Mouse (Mus musculus) heart, embryonic 13.5 days (tissue): ENCODE results near the gene Gpr107. TPM values are rescaled to one million over a fixed set of nuclear protein-coding genes. Genes with fewer than 3 reads are reported as not detected.
"Not testable (repeated sequence)": the region's sequence is repeated elsewhere in the genome, so short reads cannot be mapped to it uniquely, and the experiment has no call there.

Experiments used
- ATAC-seq: fragments of 200-750 bp; cut with Nextera tagmentation; 2 replicates; pipeline ENCODE4 v1.8.0; 2017; ENCODE audit warnings: moderate TSS enrichment; ENCODE audit not compliant: insufficient number of reproducible peaks, low FRiP score, low TSS enrichment; ENCODE audit errors: extremely low read depth
- H3K27ac ChIP-seq: fragments of 300-500 bp; sonication (generic); replicated peaks from 2 replicates; pipeline ENCODE4 v1.5.1; 2015; ENCODE audit warnings: moderate library complexity, mild to moderate bottlenecking, inconsistent platforms
- H3K27me3 ChIP-seq: fragments of 300-500 bp; sonication (generic); replicated peaks from 2 replicates; pipeline ENCODE4 v1.6.1; 2015; ENCODE audit warnings: mild to moderate bottlenecking, inconsistent platforms
- H3K36me3 ChIP-seq: fragments of 300-500 bp; sonication (generic); 2 replicates; pipeline ENCODE4 v1.6.1; 2015; ENCODE audit warnings: mild to moderate bottlenecking, inconsistent platforms
- H3K4me1 ChIP-seq: fragments of 300-500 bp; sonication (generic); 2 replicates; pipeline ENCODE4 v1.6.1; 2015; ENCODE audit warnings: inconsistent platforms
- H3K4me2 ChIP-seq: fragments of 300-500 bp; sonication (generic); 2 replicates; pipeline ENCODE4 v1.6.1; 2015; ENCODE audit warnings: inconsistent platforms, mild to moderate bottlenecking, moderate library complexity
- H3K4me3 ChIP-seq: fragments of 300-500 bp; sonication (generic); 2 replicates; pipeline ENCODE4 v1.5.1; 2015; ENCODE audit warnings: moderate library complexity, mild to moderate bottlenecking, inconsistent platforms
- H3K9ac ChIP-seq: fragments of 300-500 bp; sonication (generic); 2 replicates; pipeline ENCODE4 v1.6.1; 2015; ENCODE audit warnings: inconsistent platforms, mild to moderate bottlenecking, moderate library complexity
- H3K9me3 ChIP-seq: fragments of 300-500 bp; sonication (generic); 2 replicates; pipeline ENCODE4 v1.6.1; 2016; ENCODE audit warnings: inconsistent platforms
- WGBS: fragments of 180-500 bp; shearing (Covaris S2); methylation state at CpG from one replicate; pipeline ENCODE4 v1.1.7; 2015; ENCODE audit warnings: mixed read lengths; 5-methylcytosine and 5-hydroxymethylcytosine counted together
- polyA plus RNA-seq: library from polyadenylated mRNA; unstranded; fragments of >200 nt; fragmentation: Nextera tagmentation; extraction: Ambion mirVana; gene quantifications from 2 replicates; pipeline ENCODE4 v1.2.1, GENCODE M21; 2015

Gene Gpr107
- polyA plus RNA-seq, 1 experiment from 2014 or later = 34.8 TPM

GRCm38 (mm10) chr2:31161620-31162019 lies 9.5 kb downstream of the Gpr107 start:
- Histone ChIP-seq H3K4me1 (peaks cover 71% of the 10 kb centered on the region), H3K9ac (no peak overlapping the region), H3K27me3 (no peaks in the 10 kb centered on the region), H3K27ac (no peak overlapping the region; the same call in 1 of the 2 replicates), H3K9me3 (no peaks in the 10 kb centered on the region), H3K36me3 (peaks cover 11% of the 10 kb centered on the region), H3K4me3 (no peak overlapping the region), H3K4me2 (no peak overlapping the region)
- WGBS = 79% methylated on average over 4 of the region's 4 CpGs
- no peak for ATAC-seq

- Histone ChIP-seq H3K4me3 (no peak overlapping the region), H3K4me2 (no peak overlapping the region), H3K27me3 (no peaks in the 10 kb centered on the region), H3K27ac (peak overlapping the region; percentile 96), H3K36me3 (peaks cover 31% of the 10 kb centered on the region), H3K4me1 (peaks cover 66% of the 10 kb centered on the region), H3K9ac (peak overlapping the region; percentile 68; the same call in 1 of the 2 replicates), H3K9me3 (no peaks in the 10 kb centered on the region)
- 46% methylated on average over 11 of the region's 11 CpGs for WGBS
- ATAC-seq = no peak
Observed at GRCm38 (mm10) chr2:31163361-31164118, 11.4 kb downstream of the Gpr107 start.

GRCm38 (mm10) chr2:31164841-31165455 lies 12.8 kb downstream of the Gpr107 start:
- peak overlapping the region; percentile 45 for H3K4me2 ChIP-seq
- peaks cover 38% of the 10 kb centered on the region for H3K36me3 ChIP-seq
- peak; percentile 55 for ATAC-seq
- H3K9ac ChIP-seq = peak overlapping the region; percentile 68
- no peak overlapping the region for H3K4me3 ChIP-seq
- H3K4me1 ChIP-seq = peaks cover 55% of the 10 kb centered on the region
- H3K9me3 ChIP-seq = no peaks in the 10 kb centered on the region
- H3K27me3 ChIP-seq = no peaks in the 10 kb centered on the region
- WGBS = 16% methylated on average over 5 of the region's 5 CpGs
- H3K27ac ChIP-seq = peak overlapping the region; percentile 96

GRCm38 (mm10) chr2:31165529-31165928 lies 13.4 kb downstream of the Gpr107 start:
- WGBS = 18% methylated on average over 4 of the region's 4 CpGs
- Histone ChIP-seq H3K4me1 (peaks cover 54% of the 10 kb centered on the region), H3K27ac (peak overlapping the region; percentile 96), H3K27me3 (no peaks in the 10 kb centered on the region), H3K36me3 (peaks cover 41% of the 10 kb centered on the region), H3K9ac (peak overlapping the region; percentile 68), H3K4me3 (no peak overlapping the region), H3K9me3 (no peaks in the 10 kb centered on the region), H3K4me2 (peak overlapping the region; percentile 45)
- ATAC-seq = peak; percentile 5; the same call in 1 of the 2 replicates

GRCm38 (mm10) chr2:31167571-31167970 lies 15.5 kb downstream of the Gpr107 start:
- not testable (repeated sequence) for ATAC-seq, H3K9ac ChIP-seq, H3K9me3 ChIP-seq, H3K4me3 ChIP-seq, H3K27me3 ChIP-seq, H3K4me2 ChIP-seq, H3K27ac ChIP-seq
- H3K4me1 ChIP-seq = peaks cover 53% of the 10 kb centered on the region
- peaks cover 62% of the 10 kb centered on the region for H3K36me3 ChIP-seq
- WGBS = 93% methylated on average over 2 of the region's 2 CpGs

DNA sequence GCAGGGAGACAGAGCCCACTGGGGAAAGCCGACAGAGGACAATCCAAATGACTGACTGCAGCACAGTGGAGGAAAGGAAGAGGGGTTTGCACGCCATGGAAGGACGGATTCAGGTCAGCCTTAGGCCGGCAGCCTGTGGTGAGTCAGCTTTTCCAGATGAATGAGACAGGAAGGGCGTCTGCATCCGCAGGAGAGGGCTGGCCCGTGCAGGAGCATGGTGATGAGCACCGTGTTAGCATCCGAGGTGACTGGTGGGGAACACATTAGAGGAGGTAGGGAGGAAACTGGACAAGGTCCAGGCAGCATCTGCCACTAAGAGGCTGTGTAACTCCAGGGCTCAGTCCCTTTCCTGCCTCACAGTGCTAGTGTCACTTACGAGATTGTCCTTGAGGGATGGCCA lies 16.9 kb downstream of the Gpr107 start:
- ATAC-seq = no peak
- Histone ChIP-seq H3K9ac (no peak overlapping the region), H3K4me3 (no peak overlapping the region), H3K27me3 (no peaks in the 10 kb centered on the region), H3K9me3 (no peaks in the 10 kb centered on the region), H3K4me2 (no peak overlapping the region), H3K4me1 (peaks cover 38% of the 10 kb centered on the region), H3K27ac (peak overlapping the region; percentile 59), H3K36me3 (peaks cover 76% of the 10 kb centered on the region)
- WGBS = 74% methylated on average over 10 of the region's 10 CpGs

DNA sequence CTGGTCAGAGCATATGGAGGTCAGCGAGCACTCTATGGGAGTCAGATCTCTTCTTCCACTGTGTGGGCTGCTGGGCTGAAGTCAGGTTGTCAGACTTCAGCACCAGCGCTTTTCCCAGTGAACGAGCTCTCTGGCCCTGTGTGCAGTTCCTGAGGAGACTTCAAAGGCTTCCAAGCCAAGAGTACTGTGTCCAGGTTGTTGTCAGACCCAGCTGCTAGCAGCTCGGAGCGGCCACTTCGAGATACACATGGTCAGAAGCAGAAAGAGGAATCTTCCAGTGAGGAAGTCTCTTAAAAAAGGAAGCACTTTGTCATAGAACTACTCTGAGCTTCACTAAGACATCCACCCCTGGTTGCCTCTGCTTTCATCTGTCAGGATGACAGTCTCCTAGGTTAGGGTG lies 18.0 kb downstream of the Gpr107 start:
- Histone ChIP-seq H3K36me3 (peaks cover 88% of the 10 kb centered on the region), H3K9me3 (no peaks in the 10 kb centered on the region), H3K27me3 (no peaks in the 10 kb centered on the region), H3K4me2 (no peak overlapping the region), H3K4me3 (no peak overlapping the region), H3K4me1 (peaks cover 27% of the 10 kb centered on the region), H3K27ac (peak overlapping the region; percentile 77; the same call in 1 of the 2 replicates), H3K9ac (no peak overlapping the region)
- no peak for ATAC-seq
- 86% methylated on average over 6 of the region's 6 CpGs for WGBS

- H3K27ac ChIP-seq = peak overlapping the region; percentile 77
- H3K27me3 ChIP-seq = no peaks in the 10 kb centered on the region
- peak overlapping the region; percentile 37; the same call in 1 of the 2 replicates for H3K9ac ChIP-seq
- H3K9me3 ChIP-seq = 0 out of 2 replicates have a peak, but pooled peaks cover 3% of the 10 kb centered on the region
- H3K4me2 ChIP-seq = no peak overlapping the region
- H3K4me3 ChIP-seq = no peak overlapping the region
- peaks cover 10% of the 10 kb centered on the region for H3K4me1 ChIP-seq
- WGBS = 73% methylated on average over 5 of the region's 5 CpGs
- ATAC-seq = no peak
- peaks cover 100% of the 10 kb centered on the region for H3K36me3 ChIP-seq
Observed at GRCm38 (mm10) chr2:31172001-31172400, 19.9 kb downstream of the Gpr107 start.

GRCm38 (mm10) chr2:31172536-31172935 lies 20.4 kb downstream of the Gpr107 start:
- Histone ChIP-seq H3K36me3 (peaks cover 100% of the 10 kb centered on the region), H3K27ac (peak overlapping the region; percentile 77), H3K4me2 (no peak overlapping the region), H3K4me1 (peaks cover 10% of the 10 kb centered on the region), H3K4me3 (no peak overlapping the region), H3K9me3 (0 out of 2 replicates have a peak, but pooled peaks cover 3% of the 10 kb centered on the region), H3K9ac (no peak overlapping the region), H3K27me3 (no peaks in the 10 kb centered on the region)
- no peak for ATAC-seq
- WGBS = 90% methylated on average over 5 of the region's 5 CpGs

GRCm38 (mm10) chr2:31173290-31173689 lies 21.2 kb downstream of the Gpr107 start:
- H3K27me3 ChIP-seq = no peaks in the 10 kb centered on the region
- H3K36me3 ChIP-seq = peaks cover 100% of the 10 kb centered on the region
- 65% methylated on average over 4 of the region's 4 CpGs for WGBS
- H3K4me3 ChIP-seq = no peak overlapping the region
- 0 out of 2 replicates have a peak, but pooled peaks cover 3% of the 10 kb centered on the region for H3K9me3 ChIP-seq
- peaks cover 10% of the 10 kb centered on the region for H3K4me1 ChIP-seq
- H3K4me2 ChIP-seq = no peak overlapping the region
- H3K9ac ChIP-seq = no peak overlapping the region
- no peak for ATAC-seq
- no peak overlapping the region for H3K27ac ChIP-seq

DNA sequence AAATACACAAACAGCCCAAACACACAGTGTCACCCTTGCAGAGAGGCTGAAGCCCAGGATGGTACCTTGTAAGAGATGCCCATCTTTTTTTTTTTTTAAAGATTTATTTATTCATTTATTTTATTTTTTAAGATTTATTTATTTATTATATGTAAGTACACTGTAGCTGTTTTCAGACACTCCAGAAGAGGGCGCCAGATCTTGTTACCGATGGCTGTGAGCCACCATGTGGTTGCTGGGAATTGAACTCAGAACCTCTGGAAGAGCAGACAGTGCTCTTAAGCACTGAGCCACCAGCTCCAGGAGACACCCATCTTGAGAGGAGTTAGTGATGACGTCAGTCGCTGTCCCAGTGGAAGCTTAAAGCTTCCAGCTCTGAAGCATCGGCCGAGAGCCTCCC lies 26.5 kb downstream of the Gpr107 start:
- not testable (repeated sequence) for H3K9me3 ChIP-seq, H3K4me3 ChIP-seq, H3K4me2 ChIP-seq, H3K27ac ChIP-seq, ATAC-seq, H3K27me3 ChIP-seq, H3K9ac ChIP-seq
- Histone ChIP-seq H3K4me1 (peaks cover 21% of the 10 kb centered on the region), H3K36me3 (peaks cover 94% of the 10 kb centered on the region)
- 82% methylated on average over 6 of the region's 6 CpGs for WGBS
